Mouse (Mus musculus) embryonic stem cell, embryonic (primary cell): ENCODE results near the gene 0610040J01Rik.

ENCODE experiments used
- CTCF ChIA-PET, 4 experiments: fragments of 300-600 bp in 2 of 4; fragments of 350-600 bp in 2 of 4; sonication (Branson Sonifier 250); formaldehyde crosslinking; loops; one replicate each; lab custom pipeline; 2022; ENCODE audit warnings: inconsistent platforms in 2 of 4; lab: Charles Lee
- POLR2A ChIA-PET, 4 experiments: fragments of 300-600 bp in 2 of 4; fragments of 350-600 bp in 2 of 4; sonication (Branson Sonifier 250); formaldehyde crosslinking; loops; one replicate each; lab custom pipeline; 2022; ENCODE audit warnings: antibody characterized with exemption in 4 of 4, inconsistent platforms in 1 of 4; lab: Charles Lee

Gene 0610040J01Rik

DNA sequence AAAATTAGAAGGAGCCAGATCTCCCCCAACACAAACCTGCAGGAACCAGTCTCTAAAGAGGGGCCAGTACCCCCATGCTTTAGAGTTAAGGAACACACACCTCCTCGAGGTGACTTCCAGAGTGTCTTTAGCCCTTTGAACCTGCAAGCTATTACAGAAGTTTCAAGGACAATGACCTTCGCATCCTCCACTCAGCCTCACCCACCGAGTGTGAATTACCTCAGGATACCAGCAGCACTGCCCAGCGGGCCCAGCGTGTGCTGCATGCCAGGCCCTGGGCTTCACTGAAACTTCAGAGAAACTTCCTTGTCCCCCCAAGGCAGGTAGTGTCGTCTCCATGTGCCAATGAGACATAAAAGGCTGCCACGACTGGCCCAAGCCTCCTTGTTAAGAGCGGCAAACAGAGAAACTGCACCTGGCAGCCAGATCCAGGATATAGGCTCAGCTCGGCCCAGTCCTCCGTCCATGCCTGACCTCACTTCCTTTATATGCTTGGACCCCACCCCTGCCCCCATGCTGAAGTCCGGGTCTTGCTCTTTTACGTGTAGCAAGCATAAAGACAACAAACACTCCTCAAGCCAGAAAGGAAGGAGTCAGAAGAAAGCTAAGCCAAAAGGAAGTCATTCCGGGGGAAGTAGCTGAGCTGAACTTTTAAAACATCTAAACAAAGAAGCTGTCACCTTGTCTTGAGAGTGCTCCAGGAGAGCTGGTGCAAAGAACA is 111.3 kb downstream of the 0610040J01Rik start:
- CTCF ChIA-PET: interaction anchor here in 3 of 4 experiments (0.6 to 1.6 kb wide), 3 partner anchors 9 to 578 kb away, joined by 3 to 5 read pairs (median 3); no protein-coding TSS in a partner anchor
- POLR2A ChIA-PET: interaction anchor here in 3 of 4 experiments (0.5 to 21.4 kb wide), 18 partner anchors 8 to 157 kb away, joined by 3 to 229 read pairs (median 4); partner anchors contain the start of gene Rell1 (in 1 of the 3)

- POLR2A ChIA-PET: interaction anchor here in 2 of 4 experiments (0.6 to 21.4 kb wide), 17 partner anchors 7 to 148 kb away, joined by 3 to 229 read pairs (median 4); partner anchors contain the start of gene Rell1 (in 1 of the 2)
- CTCF ChIA-PET: interaction anchor here in 1 of 4 experiments (1.6 kb wide), 1 partner anchor 145 kb away, joined by 5 read pairs; no protein-coding TSS in a partner anchor
Observed at GRCm38 (mm10) chr5:63925035-63925628, 113.0 kb downstream of the 0610040J01Rik start.

DNA sequence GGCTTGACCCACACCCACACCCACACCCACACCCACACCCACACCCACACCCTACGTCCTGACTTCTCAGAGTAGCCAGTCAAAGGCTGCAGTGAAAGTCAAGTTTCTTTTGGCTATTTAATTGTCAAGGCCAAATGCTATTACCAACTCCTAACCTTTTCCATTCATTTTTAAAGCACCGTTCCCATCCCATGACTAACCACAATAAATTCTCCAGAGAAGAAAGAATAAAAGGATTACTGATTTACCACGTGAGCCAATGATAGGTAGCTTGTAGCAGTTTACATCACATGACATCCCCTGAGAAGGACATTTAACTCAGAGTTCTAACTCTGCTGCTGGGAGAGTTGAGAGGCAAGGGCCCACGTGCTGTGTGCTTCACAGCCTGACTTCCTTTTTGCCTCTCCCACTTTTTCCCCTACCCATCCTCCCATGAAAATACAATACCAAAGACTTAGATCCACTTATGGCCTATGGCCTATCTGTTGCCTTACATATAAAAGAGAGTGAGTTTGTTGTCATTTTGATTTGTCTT is 118.7 kb downstream of the 0610040J01Rik start:
- ChIA-PET CTCF (interaction anchor here in 3 of 4 experiments (0.6 to 1.6 kb wide), 3 partner anchors 24 to 283 kb away, joined by 3 to 7 read pairs (median 4); no protein-coding TSS in a partner anchor), POLR2A (interaction anchor here in 3 of 4 experiments (0.7 to 11.3 kb wide), 39 partner anchors 7 to 934 kb away, joined by 3 to 229 read pairs (median 6); partner anchors contain the start of genes Rell1 (in 3 of the 3) and Pgm2 (in 1 of the 3))

GRCm38 (mm10) chr5:63932829-63933228 is 120.7 kb downstream of the 0610040J01Rik start:
- ChIA-PET CTCF (interaction anchor here in 3 of 4 experiments (0.7 to 1.4 kb wide), 5 partner anchors 10 to 164 kb away, joined by 3 to 4 read pairs (median 3); no protein-coding TSS in a partner anchor), POLR2A (interaction anchor here (0.5 to 11.3 kb wide), 47 partner anchors 8 to 1446 kb away, joined by 3 to 229 read pairs (median 5); partner anchors contain the start of genes Rell1 (in 3 of the 4) and Pgm2 (in 2 of the 4))

DNA sequence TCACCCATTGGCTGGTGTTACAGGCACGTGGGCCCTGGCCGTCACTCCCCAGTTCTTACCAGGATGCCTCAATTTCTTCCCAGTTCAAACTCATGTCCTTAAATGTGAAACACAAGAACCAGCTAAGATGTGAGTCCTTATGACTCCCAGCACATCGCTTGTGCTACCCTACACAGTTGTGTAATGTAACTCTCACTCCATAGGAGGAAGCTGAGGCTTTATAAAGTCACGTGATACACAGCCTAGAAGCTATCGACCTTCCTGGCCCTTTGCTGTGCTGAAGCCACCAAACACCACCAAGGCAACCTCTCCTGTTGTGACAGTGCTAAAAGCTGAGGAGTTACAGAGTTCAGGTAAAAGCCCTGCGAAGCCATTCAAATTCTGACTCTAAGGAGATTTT is 123.4 kb downstream of the 0610040J01Rik start:
- CTCF ChIA-PET: interaction anchor here in 3 of 4 experiments (0.6 to 2.0 kb wide), 3 partner anchors 29 to 113 kb away, joined by 4 to 6 read pairs (median 4); no protein-coding TSS in a partner anchor
- POLR2A ChIA-PET: interaction anchor here in 3 of 4 experiments (0.5 to 11.3 kb wide), 15 partner anchors 11 to 67 kb away, joined by 3 to 229 read pairs (median 6); partner anchors contain the start of gene Rell1 (in 2 of the 3)

DNA sequence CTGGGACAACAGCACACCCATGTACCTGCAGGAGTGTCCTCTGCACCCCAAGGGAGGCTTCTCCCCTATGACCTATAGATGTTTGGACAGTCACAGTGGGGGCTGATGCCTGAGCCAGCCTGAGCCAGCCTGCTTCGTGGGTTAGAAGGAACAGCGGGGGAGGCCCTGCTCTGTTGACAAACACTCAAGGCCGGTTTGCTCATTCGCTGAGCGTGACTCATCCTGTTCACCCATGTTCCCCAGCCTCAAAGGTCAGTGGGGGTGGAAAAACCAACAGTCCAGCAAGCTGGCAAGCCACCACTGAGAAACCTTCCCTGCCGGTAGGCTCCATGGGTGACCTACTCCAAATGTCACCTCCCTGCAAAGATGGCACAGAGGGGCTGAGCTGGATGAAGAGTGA is 124.6 kb downstream of the 0610040J01Rik start:
- ChIA-PET CTCF (interaction anchor here in 2 of 4 experiments (0.5 to 1.3 kb wide), 2 partner anchors 30 to 65 kb away, joined by 3 to 4 read pairs; no protein-coding TSS in a partner anchor), POLR2A (interaction anchor here in 3 of 4 experiments (0.6 to 11.3 kb wide), 17 partner anchors 8 to 93 kb away, joined by 3 to 229 read pairs (median 4); partner anchors contain the start of gene Rell1 (in 2 of the 3))

DNA sequence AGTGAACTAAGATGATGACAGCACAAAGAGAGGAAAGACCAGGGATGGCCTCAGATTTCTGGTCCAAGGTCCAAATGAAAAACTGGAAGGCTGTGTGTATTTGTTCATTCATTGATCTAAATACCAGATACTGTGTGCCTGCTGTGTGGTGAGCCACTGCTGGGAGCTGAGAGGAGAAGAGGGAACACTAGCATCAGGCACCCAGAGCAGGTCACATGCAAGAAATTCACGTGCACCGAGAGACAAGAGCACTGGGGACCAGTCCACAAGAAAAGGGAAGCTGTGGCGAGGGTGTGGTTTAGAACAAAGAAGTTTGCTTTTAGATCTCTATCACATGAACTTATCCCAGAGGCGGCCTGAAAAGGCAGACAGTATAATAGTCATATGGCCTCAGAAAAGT is 126.4 kb downstream of the 0610040J01Rik start:
- CTCF ChIA-PET: no interaction called here

GRCm38 (mm10) chr5:63941891-63942290 is 129.7 kb downstream of the 0610040J01Rik start:
- ChIA-PET CTCF (no interaction called here), POLR2A (interaction anchor here in 2 of 4 experiments (0.8 to 2.6 kb wide), 8 partner anchors 9 to 17 kb away, joined by 3 to 26 read pairs (median 3); no protein-coding TSS in a partner anchor)

More for the DNA sequence above, 126.4 kb downstream of the 0610040J01Rik start:
- POLR2A ChIA-PET: interaction anchor here in 2 of 4 experiments (0.8 to 4.9 kb wide), 13 partner anchors 9 to 32 kb away, joined by 3 to 28 read pairs (median 7); no protein-coding TSS in a partner anchor

GRCm38 (mm10) chr5:63943291-63943690 is 131.1 kb downstream of the 0610040J01Rik start:
- CTCF ChIA-PET: no interaction called here
- POLR2A ChIA-PET: interaction anchor here in 1 of 4 experiments (0.6 kb wide), 1 partner anchor 463 kb away, joined by 3 read pairs; no protein-coding TSS in a partner anchor

- CTCF ChIA-PET: no interaction called here
- POLR2A ChIA-PET: interaction anchor here (0.7 to 7.4 kb wide), 8 partner anchors 9 to 389 kb away, joined by 4 to 109 read pairs (median 12); no protein-coding TSS in a partner anchor
Observed at GRCm38 (mm10) chr5:63947526-63947925, 135.4 kb downstream of the 0610040J01Rik start.

DNA sequence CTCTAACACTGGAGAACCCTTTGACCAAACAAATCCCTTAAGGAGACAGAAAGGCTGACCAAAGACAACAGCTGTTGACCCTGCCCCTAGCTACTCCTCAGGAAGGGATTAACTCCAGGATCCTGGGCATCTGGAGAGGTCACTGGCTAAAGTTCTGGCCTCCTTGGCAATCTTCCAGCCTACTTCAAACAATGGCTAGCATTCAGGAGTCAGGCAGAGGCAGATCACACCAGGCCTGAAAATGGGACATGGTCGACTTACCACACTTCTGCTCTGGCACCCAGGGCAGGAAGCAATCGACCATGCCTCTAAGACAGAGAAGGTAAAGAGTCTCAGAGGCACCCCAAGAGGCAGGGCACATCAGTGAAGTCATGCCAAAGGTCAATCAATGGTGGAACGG is 137.0 kb downstream of the 0610040J01Rik start:
- CTCF ChIA-PET: no interaction called here
- POLR2A ChIA-PET: interaction anchor here in 2 of 4 experiments (1.0 to 7.4 kb wide), 8 partner anchors 8 to 25 kb away, joined by 3 to 109 read pairs (median 4); no protein-coding TSS in a partner anchor
